14 mouse cellular contexts compared by ENCODE assay signal in genomic region chr9:79965003-79965402, GRCm38 (mm10). TPM values are rescaled to one million over a fixed set of nuclear protein-coding genes. Genes with fewer than 3 reads are reported as not detected.
"Had no signal": no experiment of that assay in that cellular context is flagged by ENCODE, and none has a peak within 500 bp of the region (broad histone marks: within the 10 kb centered on the region; RNA-seq: fewer than 3 reads in every experiment).

No protein-coding gene starts in this region.

- H3K9me3 ChIP-seq: limb, embryonic 10.5 days; limb, embryonic 13.5 days; liver, embryonic 12.5 days; liver, embryonic 15.5 days; lung, embryonic 15.5 days; megakaryocyte, embryonic 14.5 days; midbrain, embryonic 10.5 days; midbrain, embryonic 13.5 days had no signal

- H3K27me3 ChIP-seq: limb, embryonic 13.5 days; liver, embryonic 12.5 days; liver, embryonic 15.5 days; lung, embryonic 15.5 days; midbrain, embryonic 13.5 days had no signal

- H3K36me3 ChIP-seq: limb, embryonic 10.5 days; limb, embryonic 13.5 days; liver, embryonic 12.5 days; liver, embryonic 15.5 days; lung, embryonic 15.5 days; midbrain, embryonic 10.5 days; midbrain, embryonic 13.5 days had no signal

- H3K27ac ChIP-seq: kidney, postnatal 0 days; limb, embryonic 10.5 days; limb, embryonic 13.5 days; liver, embryonic 12.5 days; liver, embryonic 15.5 days; lung, embryonic 15.5 days; midbrain, embryonic 10.5 days; midbrain, embryonic 13.5 days had no signal

- DNase-seq: liver; thymus, adult 18-20 months; thymus, postnatal 36 days had no signal

- H3K4me3 ChIP-seq: limb, embryonic 10.5 days; limb, embryonic 13.5 days; liver, embryonic 12.5 days; liver, embryonic 15.5 days; megakaryocyte, embryonic 14.5 days; midbrain, embryonic 10.5 days; midbrain, embryonic 13.5 days had no signal

- ATAC-seq: liver, embryonic 12.5 days; midbrain, embryonic 13.5 days; midbrain, embryonic 16.5 days had no signal

- H3K9ac ChIP-seq: limb, embryonic 13.5 days; liver, embryonic 12.5 days; liver, embryonic 15.5 days; lung, embryonic 15.5 days; midbrain, embryonic 13.5 days had no signal

- H3K4me2 ChIP-seq: limb, embryonic 13.5 days; liver, embryonic 12.5 days; liver, embryonic 15.5 days; midbrain, embryonic 13.5 days had no signal

- H3K4me1 ChIP-seq: limb, embryonic 10.5 days; limb, embryonic 13.5 days; liver, embryonic 12.5 days; liver, embryonic 15.5 days; midbrain, embryonic 13.5 days had no signal

RNA-seq across cellular contexts. Expression of gene Filip1, which starts 47.6 kb away (rescaled TPM):
- total RNA-seq: monocyte, adult 5-6 weeks had no signal
